Mouse (Mus musculus) cerebellum, adult 8-10 months (tissue): Measurements from ENCODE around the gene Alpk1.
A peak's percentile ranks its signal among the peaks of the same experiment; 100 is the strongest.

ENCODE experiments used
- DNase-seq: peaks from one replicate; pipeline ENCODE4 v3.0.0; 2022

The Alpk1 gene

DNA sequence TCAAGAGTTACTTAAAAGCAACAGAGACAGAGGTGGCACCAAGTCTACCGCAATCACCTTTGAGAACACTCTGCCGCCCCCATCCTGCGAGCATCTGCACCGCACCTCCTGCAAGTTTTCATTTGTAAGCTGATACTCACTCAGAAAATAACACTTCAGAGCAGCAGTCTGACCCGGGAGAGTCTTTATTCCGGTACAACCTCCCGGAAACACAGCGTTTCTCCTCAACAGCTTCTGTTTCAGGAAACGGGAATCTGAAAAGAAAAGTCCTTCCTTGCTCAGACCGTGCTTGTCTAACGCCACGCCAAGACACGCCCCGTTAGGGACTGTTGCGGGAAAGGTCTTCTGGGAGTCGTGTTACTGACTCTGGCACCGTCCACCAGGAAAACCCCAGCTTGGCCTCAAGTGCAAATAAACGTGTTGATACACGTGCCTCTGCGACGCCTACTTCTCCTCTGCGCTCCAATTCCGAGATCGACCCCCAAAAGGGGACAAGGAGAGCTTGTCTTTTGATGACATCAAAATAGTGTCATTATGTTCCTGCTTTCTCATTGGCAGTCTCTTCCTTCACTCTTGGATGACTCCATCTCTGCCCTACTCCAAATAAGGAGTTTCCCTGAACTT, at the start of gene Alpk1:
Gene Alpk1, minus strand, starts transcription at position 507 of the 624 bp plus-strand sequence.
- no peak for DNase-seq

DNA sequence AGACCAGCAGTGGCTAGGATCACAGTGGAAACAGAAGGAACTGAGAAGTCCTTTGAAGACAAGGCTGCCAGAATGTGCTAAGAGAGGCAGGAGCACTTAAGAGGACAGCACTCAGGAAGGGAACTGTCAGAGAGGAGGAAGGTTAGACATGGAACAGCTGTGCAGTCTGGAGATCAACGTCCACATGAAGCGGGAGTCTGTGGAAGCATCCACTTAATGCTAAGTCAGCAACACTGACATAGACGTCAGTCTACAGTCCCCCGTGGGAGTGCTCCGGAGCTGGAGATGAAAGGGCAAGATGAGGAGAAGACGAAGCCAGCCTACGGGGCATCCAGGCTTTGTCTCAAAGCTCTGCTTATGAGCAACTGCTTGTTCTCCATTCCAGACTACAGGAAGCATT, 46.8 kb upstream of the Alpk1 start:
- no peak for DNase-seq

DNA sequence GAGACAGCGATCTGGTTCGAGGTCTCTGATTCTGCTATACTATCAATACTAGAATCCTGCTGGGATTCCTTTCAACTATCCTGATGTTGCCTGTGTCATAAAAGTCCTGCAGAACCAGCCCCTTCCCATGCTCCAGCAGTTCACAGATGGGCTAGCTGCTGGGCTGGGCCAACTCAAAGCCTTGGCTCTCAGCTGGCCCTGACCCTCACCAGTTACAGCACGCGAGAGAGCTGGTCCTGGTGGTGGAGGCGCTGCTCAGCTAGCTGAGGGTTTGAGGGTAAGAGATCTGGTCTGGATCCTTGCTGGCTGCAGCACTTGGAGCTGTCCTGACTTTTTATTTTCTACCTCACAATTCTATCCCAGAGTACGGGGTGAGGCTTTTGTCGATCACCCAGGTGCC, 46.2 kb upstream of the Alpk1 start:
- DNase-seq, result no peak

DNA sequence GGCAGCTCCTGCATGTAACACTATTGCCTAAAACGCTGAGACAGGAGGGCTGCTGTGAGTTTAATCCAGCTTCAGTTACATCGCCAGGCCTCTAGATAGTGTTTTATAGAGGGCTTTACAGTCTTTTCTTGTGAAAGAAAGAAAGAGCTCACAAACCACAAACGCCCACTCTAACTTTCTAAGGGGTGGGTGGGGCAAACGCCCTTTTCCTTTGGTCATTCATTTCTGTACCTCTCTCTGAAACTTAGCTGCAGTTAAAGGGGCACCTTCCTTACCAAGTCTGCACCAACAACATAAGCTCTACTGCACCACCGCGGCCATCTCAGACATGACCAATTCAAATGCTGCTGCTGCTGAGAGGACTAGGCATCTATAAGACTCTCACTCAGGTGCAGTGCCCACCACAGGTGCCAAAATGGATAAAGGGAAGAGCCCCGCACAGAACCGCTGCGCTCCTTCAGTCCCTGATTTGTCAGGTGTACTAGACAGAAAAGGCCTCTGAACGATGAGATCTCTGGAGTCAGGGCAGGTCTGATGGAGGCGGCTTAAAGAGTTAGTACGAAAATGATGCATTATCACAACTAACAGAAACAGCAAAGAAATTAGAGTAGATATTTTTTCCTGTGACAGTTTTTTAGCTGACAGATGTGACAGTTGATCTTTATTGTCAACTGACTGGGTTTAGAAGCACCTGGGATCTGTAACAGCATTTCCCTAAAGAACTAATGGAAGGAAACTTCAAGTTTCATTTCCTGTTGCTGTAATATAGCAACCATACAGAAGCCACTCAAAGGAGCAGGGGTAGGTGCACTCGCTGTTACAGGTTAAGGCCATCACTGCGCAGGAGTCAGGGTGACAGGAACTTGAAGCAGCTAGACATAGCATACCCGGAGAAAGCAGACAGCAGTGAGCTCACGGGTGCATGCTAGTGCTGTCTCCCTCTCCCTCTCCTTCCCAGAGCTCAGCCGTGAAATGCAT, 43.8 kb upstream of the Alpk1 start:
- DNase-seq, result no peak

DNA sequence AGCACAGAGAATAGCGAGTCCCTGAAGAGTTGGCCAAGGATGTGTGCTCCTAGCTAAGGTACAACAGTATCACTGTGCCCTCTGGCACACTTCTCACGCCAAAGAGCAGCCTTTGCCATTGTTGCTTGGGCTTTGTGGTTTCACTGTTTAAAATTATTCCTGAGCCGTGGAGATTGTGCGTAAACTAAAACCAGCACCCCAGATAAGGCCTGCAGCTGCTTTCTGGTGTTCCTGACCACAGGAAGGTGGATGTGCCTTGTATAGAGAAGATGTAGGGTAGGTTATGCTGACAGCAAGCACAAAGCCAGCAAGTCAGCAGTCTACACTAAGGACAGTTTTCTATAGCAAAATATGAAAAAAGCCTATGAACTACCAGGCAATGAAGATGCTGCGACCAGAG, 40.9 kb upstream of the Alpk1 start:
- no peak for DNase-seq

DNA sequence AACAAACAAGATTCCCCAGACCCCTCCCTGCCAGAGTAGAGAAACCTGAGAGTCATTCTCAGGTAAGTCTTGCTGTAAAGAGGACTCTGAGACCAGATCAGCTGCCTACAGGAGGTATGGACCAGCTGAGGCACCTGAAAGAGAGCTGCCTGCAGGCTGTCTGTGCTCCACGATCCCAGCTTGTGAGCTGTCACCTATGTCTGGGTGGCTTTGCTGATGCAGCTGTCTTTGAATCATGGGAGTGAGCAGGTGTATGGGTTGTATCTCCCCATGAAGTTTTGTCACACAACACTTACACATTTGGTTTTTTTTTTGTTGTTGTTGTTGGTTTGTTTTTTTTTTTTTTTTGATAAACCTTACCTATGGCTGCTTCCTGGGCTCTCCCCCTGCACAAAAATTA, 40.1 kb upstream of the Alpk1 start:
- DNase-seq, result no peak

DNA sequence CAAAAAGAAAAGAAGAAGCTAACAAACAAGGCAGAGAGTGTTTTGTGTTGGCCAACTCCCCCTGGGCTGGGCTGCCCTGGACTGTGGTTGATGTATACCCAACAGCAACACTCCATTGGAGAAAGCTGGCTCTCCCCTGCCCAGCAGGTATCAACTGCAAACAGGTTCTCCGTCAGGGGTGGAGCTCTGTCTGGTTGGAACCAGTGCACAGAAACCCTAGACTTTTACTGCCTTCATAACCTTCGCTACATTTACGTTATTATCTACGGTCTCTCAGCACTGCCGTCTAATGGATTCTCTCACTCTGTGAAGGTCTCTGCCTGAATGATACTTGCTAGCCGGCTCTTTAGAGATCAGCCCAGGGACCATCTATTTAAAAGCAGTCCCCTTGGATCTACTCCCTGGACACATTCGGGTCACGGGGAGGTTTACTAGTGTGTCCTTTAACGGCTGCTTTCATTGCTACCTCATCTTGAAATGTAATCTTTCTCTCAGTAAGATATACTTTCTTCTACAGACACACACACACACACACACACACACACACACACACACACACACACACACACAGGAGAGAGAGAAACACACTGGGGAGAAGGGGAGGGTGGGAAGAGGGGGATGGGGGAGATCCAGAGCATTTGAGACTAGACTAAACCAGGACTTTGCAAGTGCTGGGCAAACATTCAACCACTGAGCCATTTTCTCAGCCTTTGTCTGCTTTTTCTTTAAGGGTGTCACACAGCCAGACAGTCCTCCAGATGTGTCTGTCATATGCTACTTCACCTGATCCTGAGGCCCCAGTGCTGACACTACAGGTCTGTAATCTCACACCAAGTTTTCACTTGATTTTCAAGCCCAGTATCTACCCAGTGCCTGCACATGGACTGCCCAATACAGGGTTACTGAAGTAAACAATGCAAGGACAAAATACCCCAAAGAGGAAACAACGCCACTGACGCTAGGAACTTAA, 38.7 kb upstream of the Alpk1 start:
- DNase-seq, result no peak

DNA sequence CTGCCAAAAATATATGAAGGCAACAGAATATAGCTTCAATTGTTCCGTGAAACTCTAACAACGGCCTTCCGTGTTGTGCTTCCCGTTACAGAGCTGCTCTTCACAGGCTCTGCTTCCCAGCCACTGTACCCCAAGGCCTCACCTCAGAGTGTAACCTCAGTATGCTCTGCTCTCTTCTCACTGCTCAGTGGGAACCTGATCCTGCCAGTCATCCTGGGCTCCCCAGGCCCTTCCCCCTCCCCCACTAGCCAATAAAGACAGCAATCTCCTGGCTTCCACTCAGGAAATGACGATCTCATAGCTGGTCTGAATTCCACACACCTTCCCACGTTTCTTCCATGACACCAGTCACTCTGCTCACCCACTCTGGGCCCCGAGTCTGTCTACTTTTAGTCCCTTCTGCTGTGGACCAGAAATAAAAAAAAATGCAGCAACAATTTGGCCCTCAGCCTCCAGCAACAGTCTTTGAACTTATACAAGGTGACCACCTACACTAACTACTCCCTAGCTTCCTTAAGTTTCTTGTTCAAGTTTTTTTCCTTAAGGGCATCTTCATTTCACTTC, 36.9 kb upstream of the Alpk1 start:
- no peak for DNase-seq

DNA sequence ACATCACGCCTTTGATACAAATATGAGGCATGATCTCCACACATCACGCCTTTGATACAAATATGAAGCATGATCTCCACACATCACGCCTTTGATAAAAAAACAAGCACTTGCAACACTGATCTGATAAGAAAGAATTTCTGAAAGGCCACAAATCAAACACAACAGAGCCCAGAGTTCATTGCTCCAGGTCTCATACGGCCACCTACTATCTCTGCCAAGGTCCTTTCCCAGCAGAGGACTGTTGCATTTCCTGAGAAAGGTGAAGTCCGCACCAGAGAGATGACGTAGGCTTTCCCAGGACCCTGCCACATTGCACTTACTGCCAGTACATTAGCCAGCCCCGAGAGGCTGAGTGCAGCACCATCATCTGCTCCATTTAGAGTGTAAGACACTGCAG, 28.8 kb upstream of the Alpk1 start:
- DNase-seq, result no peak

DNA sequence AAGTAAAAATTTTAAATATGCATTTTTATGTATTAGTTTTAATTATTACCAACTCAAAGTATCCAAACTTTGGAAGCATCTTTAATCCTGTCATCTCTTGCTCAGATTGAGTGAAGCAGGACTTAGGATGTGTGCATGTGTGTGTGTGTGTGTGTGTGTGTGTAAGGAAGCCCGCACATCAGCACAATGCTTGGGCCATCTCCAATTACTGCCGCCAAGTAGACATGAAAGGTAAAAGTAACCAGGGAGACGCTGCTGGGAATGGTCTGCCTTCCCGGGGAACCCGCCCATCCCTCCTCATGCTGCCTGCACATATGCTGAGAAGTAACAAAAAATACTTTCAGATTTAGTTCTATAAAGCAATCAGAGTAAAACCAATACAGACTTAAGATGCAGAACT, 27.5 kb upstream of the Alpk1 start:
- DNase-seq, result no peak

DNA sequence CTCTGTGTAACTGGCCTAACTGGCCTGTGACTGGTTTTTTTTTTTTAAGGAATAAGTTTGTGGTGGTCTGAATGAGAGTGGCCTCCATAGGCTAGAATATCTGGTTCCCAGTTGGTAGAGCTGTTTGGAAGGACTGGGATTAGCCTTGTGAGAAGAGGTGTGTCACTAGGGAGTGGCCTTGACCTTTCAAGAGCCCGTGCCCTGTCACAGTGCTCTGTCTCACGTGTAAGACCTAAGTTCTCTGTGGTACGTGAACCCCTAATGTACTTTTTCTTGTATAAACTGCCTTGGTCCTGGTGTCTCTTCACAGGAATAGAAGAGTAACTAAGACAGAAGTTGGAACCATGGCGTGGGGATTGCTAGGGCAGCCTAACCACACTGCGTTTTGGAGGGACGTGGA, 25.7 kb upstream of the Alpk1 start:
- DNase-seq, result no peak

DNA sequence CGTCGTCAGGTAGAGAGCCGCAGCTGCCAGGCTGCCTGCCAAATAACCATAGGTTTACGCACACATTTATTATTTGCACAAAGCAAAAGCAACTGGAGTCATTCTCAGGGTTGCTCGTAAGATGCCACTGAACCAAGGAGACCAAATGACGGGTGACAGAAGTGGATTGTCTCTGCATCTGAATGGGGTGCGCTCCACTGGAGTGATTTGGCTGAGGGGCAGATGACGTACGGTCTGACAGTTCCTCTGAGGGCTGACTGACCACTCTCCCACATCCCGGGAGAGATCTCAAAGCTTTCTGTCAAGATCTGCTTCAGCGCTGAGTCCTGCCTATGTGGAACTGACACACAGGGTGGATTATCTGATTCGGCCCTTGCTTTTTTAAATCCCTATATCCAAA, 24.7 kb upstream of the Alpk1 start:
- no peak for DNase-seq

DNA sequence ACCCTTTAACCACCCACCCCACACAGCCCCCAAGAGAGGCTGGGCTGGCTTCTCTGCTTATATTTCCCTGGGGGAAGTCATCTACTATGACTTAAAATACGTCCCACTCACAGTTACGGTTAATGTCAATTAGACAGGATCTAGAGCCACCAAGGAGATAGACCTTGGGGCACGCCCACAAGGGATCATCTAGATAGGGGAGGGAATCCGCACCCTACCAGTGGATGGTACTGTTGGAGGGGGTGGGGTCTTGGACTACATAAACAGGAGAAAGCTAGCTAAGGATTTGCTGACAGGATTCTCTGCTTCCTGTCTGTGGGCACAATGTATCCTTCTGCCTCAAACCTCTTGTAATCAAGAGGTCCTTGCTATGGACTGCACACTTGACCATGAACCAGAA, 24.1 kb upstream of the Alpk1 start:
- DNase-seq, result no peak

DNA sequence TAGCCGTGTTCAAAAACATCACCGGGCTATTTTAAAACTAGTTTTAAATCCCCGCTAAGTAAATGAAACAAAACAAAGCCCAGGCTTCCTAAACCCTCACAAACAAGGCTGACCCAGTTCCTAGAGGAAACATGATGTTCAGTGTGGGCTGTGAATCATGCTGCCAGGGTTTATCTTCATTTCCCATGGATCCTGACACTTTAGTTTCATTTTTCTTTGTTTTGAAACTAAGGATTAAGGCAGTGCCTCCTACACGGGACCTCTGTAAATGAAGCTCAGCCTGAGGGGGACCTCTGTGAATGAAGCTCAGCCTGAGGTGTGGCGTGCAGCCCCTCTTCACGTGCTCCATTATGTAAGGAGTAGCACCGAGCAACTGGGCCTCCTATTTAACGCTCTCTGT, 22.5 kb upstream of the Alpk1 start:
- DNase-seq, result no peak

DNA sequence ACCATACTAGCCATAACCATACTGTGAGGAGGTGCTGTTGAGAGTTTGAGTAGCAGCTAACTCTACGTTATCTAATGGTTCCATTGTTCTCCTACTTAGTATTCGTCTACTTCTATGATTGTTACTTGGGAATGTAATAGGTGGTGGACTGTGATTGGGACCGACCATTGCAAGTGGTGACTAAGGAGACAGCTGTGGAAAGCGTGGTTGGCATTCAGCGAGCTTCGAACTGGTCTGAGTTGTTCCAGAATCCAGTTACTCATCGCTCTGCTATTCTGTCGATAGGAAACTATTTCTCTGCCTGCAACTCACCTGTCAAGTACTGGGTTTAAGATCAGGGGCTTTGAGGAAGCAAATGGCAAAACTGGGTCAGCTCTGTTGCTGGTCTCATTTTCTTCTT, 20.8 kb upstream of the Alpk1 start:
- DNase-seq, result no peak

DNA sequence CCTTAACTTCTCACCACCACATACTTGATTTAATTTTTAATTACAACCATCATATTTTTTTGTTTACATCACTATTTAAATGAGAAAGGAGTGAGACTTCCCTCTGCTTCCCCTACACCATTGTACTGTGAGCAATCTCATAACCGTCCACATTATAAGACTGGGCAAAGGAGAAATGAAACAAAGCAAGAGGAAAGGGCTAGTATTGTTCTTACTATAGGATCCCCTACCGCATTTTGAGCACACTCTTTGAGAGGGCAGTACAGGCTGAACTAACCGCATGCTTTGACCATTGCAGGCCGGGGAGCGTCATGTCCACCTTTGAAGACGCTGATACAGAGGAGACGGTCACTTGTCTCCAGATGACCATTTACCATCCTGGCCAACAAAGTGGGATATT, 15.9 kb upstream of the Alpk1 start:
- DNase-seq, result no peak

DNA sequence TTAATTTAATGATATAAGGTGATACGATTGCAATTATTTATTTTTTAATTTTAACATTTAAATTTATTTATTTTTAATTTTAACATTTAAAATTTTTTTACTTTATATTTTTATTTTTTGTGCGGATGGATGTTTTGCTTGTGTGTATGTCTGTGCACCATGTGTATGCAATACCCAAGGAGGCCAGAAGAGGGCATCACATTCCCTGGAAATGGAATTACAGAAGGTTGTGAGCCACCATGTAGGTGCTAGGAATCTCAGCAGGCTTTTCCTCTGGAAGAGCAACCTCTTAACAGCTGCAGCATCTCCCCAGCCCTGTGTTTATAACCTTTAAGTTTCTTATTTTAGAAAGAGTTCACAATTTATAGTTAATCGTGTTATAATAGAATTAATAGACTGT, 15.4 kb upstream of the Alpk1 start:
- DNase-seq, result no peak

DNA sequence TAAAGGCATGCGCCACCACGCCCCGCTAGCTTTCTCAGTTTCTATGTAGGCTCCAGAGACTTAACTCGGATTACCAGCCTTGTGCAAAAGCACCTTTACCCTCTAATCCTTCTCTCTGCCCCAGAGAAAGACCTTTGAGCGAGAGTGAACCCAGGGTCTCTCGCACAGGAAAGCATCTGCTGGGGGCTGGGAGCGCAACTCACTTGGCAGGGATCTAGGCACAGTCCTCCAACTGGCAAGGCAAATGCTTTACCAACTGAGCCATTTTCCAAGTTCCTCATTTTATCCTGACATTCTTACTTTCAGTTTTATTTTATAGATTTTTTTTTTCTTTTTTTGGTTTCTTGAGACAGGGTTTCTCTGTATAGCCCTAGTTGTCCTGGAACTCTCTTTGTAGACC, 12.7 kb upstream of the Alpk1 start:
- DNase-seq, result no peak

DNA sequence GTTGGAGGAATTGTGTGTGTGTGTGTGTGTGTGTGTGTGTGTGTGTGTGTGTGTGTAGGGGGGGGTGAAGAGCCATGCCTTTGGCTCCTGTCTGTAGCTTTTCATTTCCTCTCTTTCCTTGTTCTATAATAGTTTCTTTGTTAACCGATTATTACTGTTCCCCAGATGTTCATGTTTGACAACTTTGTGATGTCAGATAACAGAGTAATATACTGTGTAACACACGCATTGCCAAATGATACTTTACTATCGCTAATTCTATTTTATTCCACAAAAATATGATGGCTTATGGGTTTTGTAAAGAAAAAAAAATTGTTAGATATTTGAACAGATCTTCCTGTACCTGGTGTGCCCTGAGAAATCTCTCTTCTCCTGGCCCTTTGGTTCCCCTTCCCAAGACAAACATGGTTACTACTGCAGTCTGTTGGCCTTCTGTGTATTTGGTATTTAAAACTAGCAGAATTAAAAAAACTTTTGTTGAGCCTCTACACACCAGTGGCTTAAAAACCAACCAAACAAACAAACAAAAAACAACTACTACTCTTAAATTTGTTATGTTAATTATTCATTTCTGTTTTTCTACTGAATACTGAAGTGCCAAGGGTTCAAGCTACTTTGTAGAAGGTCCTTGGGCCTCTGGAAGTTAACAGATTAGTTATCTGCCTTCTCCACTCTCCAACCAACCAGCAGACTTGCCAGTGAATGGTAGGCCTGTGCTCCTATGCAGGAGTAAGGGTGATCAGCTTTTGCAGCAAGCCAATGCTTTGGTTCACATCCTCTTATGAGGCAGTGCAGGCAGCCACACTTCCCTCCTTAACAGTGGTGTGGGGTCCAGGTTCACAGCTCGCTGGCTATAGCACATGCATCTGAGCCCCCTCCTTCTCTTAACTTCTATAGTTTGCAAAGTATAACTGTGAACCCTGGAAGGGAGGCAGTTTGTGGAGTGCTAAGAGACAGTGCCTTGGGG, 11.6 kb upstream of the Alpk1 start:
- no peak for DNase-seq

DNA sequence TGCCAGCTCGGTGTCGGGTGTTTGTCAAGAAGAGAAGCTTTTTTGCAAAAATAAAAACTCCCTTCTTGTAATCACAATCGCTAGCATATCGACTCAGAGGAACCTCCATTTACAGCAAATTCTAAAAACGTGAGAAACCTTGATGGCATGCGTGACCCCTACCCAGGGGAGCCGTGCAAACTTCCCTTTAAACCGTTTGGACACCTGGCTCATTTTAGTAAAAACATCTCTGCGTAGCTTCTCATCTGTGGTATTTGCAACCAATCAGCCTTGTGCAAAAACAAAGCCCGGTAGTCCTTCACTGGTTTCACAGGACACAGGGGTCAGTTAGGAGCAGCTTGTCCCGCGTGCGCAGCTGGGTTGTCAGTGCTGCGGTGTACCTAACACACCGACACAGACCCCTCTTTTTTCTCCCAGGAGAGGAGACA, 10.7 kb upstream of the Alpk1 start:
- no peak for DNase-seq

DNA sequence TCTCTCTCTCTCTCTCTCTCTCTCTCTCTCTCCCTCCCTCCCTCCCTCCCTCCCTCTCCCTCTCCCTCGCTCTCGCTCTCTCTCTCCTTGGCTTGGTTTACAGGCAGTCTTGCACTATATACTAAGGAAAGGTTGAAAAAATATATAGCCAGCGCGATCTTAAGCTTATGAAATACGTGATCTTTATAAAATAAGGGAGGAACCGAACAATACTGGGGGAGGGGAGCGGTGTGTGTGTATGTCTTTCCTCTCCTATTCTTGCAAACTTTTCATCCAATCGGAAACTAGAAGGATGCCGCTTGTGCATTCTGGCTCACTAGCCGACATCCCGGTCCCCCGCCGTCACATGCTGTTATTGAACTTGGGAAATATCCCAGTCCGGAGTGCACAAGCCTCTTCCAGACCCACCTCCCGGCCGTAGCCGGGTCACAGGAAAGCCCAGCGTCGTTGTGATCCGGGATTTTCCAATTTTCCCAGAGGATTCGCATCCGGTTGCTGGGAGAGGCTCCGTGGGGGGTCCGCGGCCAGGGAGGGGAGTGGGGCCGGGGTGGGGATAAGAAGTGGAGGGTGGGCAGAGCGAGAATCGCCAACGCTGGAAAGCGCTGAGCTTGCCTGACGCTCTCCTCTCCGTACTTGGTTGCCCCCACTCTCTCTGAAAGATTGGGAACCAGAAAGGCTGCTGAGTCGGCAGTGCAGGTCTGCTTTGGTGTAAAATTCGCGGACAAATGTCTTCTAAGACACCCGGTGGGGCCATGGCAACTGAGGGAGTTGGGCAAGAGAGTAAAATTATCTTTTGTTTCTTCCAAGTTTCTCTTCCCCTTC, 10.1 kb upstream of the Alpk1 start:
- DNase-seq, result peak; percentile 25
